9 mouse cellular contexts compared by ENCODE assay signal in genomic region chr3:135636454-135636853, GRCm38 (mm10). TPM values are rescaled to one million over a fixed set of nuclear protein-coding genes. Genes with fewer than 3 reads are reported as not detected.
DNase-seq lines count a peak whose midpoint lies in the region; ATAC-seq lines count a peak whose summit lies in the region.
"Had no signal": no experiment of that assay in that cellular context is flagged by ENCODE, and none has a peak within 500 bp of the region (broad histone marks: within the 10 kb centered on the region; RNA-seq: fewer than 3 reads in every experiment).

No protein-coding gene starts in this region.

- H3K4me1 ChIP-seq in liver, embryonic 11.5 days (replicated peaks; ENCODE audit: control insufficient read depth, insufficient read depth, low read length), result peaks cover 31% of the 10 kb centered on the region
- H3K4me1 ChIP-seq: hindbrain, embryonic 15.5 days; lung, embryonic 15.5 days had no signal

- H3K9ac ChIP-seq in liver, embryonic 11.5 days (ENCODE audit: low read depth, low read length), result no peak overlapping the region
- H3K9ac ChIP-seq: hindbrain, embryonic 15.5 days; lung, embryonic 15.5 days had no signal

- peak overlapping the region; percentile 15; the same call in 1 of the 2 replicates for H3K4me2 ChIP-seq in liver, embryonic 11.5 days
- H3K4me2 ChIP-seq: hindbrain, embryonic 15.5 days; lung, embryonic 15.5 days had no signal

- DNase-seq in retina, postnatal 1 day, result peak; percentile 30
- DNase-seq in retina, embryonic 14.5 days (ENCODE audit: low spot score), result no peak
- peak; percentile 69 for DNase-seq in c-Kit-positive CD71-positive TER-119-positive erythroid progenitor cells, embryonic 14.5 days (ENCODE audit: low spot score)
- DNase-seq in liver, embryonic 11.5 days (ENCODE audit: low spot score), result peak; percentile 65
- DNase-seq in thymus, postnatal 36 days, result peak; percentile 29 to 41
- DNase-seq in adipocyte (ENCODE audit: low spot score), result no peak
- DNase-seq in right cerebral cortex, postnatal 4 days, result no peak

- 0 out of 2 replicates have a peak, but pooled peaks cover 2% of the 10 kb centered on the region for H3K36me3 ChIP-seq in liver, embryonic 11.5 days (ENCODE audit: control insufficient read depth, insufficient read depth, low read length)

- H3K27me3 ChIP-seq in liver, embryonic 11.5 days (replicated peaks; ENCODE audit: control insufficient read depth, insufficient read depth, low read length), result no peaks in the 10 kb centered on the region
- H3K27me3 ChIP-seq: hindbrain, embryonic 15.5 days; lung, embryonic 15.5 days had no signal

- no peaks in the 10 kb centered on the region for H3K9me3 ChIP-seq in liver, embryonic 11.5 days (ENCODE audit: control insufficient read depth, low read length)
- H3K9me3 ChIP-seq: hindbrain, embryonic 15.5 days; lung, embryonic 15.5 days had no signal

- H3K4me3 ChIP-seq in liver, embryonic 11.5 days (ENCODE audit: low read depth, low read length), result no peak overlapping the region
- H3K4me3 ChIP-seq: hindbrain, embryonic 15.5 days; lung, embryonic 15.5 days had no signal

- ATAC-seq in liver, embryonic 11.5 days (replicated peaks; ENCODE audit: low FRiP score), result peak; percentile 89

- 20% methylated on average over 14 of the region's 14 CpGs for WGBS in liver, embryonic 11.5 days

- H3K27ac ChIP-seq in liver, embryonic 11.5 days (ENCODE audit: low read depth, low read length), result 0 out of 2 replicates have a peak overlapping the region, but pooled peaks have one; percentile 46
- H3K27ac ChIP-seq: hindbrain, embryonic 15.5 days; lung, embryonic 15.5 days had no signal

RNA-seq across cellular contexts. Expression of gene Nfkb1, which starts 54.9 kb away (rescaled TPM):
- 27.8 and 29.4 TPM in 2 replicates for polyA plus RNA-seq in liver, embryonic 11.5 days (2014; fragmentation: Nextera tagmentation; extraction: Ambion mirVana)

Comparison
In these comparisons a context has a peak if more than half of its experiments do, and no peak if none do; other contexts are left out.
1. DNase-seq: peak in retina, postnatal 1 day (single experiment), c-Kit-positive CD71-positive TER-119-positive erythroid progenitor cells, embryonic 14.5 days (single experiment), liver, embryonic 11.5 days (single experiment) and thymus, postnatal 36 days (2 of 2); none in retina, embryonic 14.5 days (single experiment), adipocyte (single experiment) and right cerebral cortex, postnatal 4 days (single experiment).